Mouse (Mus musculus) hindbrain, embryonic 14.5 days (tissue): ENCODE data around the gene Ppp1r8. TPM values are rescaled to one million over a fixed set of nuclear protein-coding genes. Genes with fewer than 3 reads are reported as not detected.
"Not testable (repeated sequence)": the region's sequence is repeated elsewhere in the genome, so short reads cannot be mapped to it uniquely, and the experiment has no call there.

Experiments
- ATAC-seq: fragments of 200-750 bp; cut with Nextera tagmentation; 2 replicates; pipeline ENCODE4 v1.8.0; 2017; ENCODE audit warnings: moderate number of reproducible peaks, mild to moderate bottlenecking, moderate TSS enrichment, moderate library complexity; ENCODE audit not compliant: low FRiP score
- DNase-seq: peaks from one replicate; pipeline ENCODE4 v3.0.0-alpha.2; 2015; ENCODE audit warnings: low spot score
- H3K27ac ChIP-seq: fragments of 300-500 bp; sonication (generic); 2 replicates; pipeline ENCODE4 v1.5.1; 2014; ENCODE audit warnings: mild to moderate bottlenecking, moderate library complexity
- H3K27me3 ChIP-seq: fragments of 300-500 bp; sonication (generic); 2 replicates; pipeline ENCODE4 v1.6.1; 2014; ENCODE audit warnings: mild to moderate bottlenecking, low read length, mixed read lengths; ENCODE audit not compliant: control insufficient read depth, insufficient read depth
- H3K36me3 ChIP-seq: fragments of 300-500 bp; sonication (generic); replicated peaks from 2 replicates; pipeline ENCODE4 v1.6.1; 2014; ENCODE audit not compliant: control insufficient read depth, insufficient read depth
- H3K4me1 ChIP-seq: fragments of 300-500 bp; sonication (generic); replicated peaks from 2 replicates; pipeline ENCODE4 v1.6.1; 2014; ENCODE audit warnings: antibody characterized with exemption, low read length, mixed read lengths; ENCODE audit not compliant: control insufficient read depth, insufficient read depth
- H3K4me2 ChIP-seq: fragments of 300-500 bp; sonication (generic); replicated peaks from 2 replicates; pipeline ENCODE4 v1.6.1; 2014; ENCODE audit warnings: mild to moderate bottlenecking, moderate library complexity
- H3K4me3 ChIP-seq: fragments of 300-500 bp; sonication (generic); replicated peaks from 2 replicates; pipeline ENCODE4 v1.5.1; 2014; ENCODE audit warnings: mild to moderate bottlenecking, low read length
- H3K9ac ChIP-seq: fragments of 300-500 bp; sonication (generic); 2 replicates; pipeline ENCODE4 v1.6.1; 2014
- H3K9me3 ChIP-seq: fragments of 300-500 bp; sonication (generic); 2 replicates; pipeline ENCODE4 v1.6.1; 2016; ENCODE audit warnings: low read length; ENCODE audit not compliant: control insufficient read depth
- WGBS: fragments of 180-500 bp; shearing (Covaris S2); extraction: QIAGEN DNeasy Blood & Tissue Kit; methylation state at CpG from one replicate; pipeline ENCODE4 v1.1.7; 2014; 5-methylcytosine and 5-hydroxymethylcytosine counted together
- polyA plus RNA-seq: library from polyadenylated mRNA; unstranded; fragments of >200 nt; fragmentation: Nextera tagmentation; extraction: Ambion mirVana; gene quantifications from 2 replicates; pipeline ENCODE4 v1.2.1, GENCODE M21; 2014

The Ppp1r8 gene
- polyA plus RNA-seq, 1 experiment from 2014 or later, result 49.3 TPM

DNA sequence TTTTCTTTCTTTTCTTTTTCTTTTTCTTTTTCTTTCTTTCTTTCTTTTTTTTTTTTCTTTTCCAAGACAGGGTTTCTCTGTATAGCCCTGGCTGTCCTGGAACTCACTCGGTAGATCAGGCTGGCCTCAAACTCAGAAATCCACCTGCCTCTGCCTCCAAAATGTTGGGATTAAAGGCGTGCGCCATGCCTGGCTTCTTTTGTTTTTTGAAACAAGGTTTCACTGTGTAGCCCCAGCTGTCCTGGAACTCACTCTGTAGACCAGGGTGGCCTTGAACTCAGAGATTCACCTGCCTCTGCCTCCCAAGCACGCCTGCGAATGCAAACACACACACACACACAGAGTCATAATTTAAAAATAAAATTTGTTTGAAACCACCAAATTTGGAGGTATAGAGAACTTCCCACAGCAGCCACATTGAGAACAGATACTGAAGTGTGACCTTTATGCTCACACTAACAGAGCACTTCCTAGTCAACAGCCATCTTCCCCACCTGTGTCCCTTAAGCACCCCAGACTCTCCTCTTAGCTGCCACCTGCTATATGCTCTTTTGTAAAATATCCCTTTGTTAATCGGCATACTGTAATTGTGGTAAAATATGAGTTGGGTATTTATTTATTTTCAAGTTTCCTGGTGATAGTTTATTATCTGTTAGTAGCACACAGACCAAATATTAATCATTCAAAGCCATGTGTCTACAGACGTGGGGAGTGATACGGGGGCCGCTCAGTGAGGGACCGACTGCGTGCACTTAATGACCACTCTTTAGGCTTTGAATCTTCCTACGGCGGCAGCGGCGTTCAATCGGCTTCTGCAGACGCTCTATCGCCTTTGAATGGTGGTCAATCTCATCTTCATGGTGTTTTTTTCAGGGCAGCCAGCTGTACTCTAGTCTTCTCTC lies 41.5 kb downstream of the Ppp1r8 start:
- no peaks in the 10 kb centered on the region for H3K36me3 ChIP-seq
- no peak for DNase-seq
- no peak overlapping the region for H3K4me2 ChIP-seq
- no peak overlapping the region for H3K9ac ChIP-seq
- 84% methylated on average over 18 of the region's 18 CpGs for WGBS
- no peaks in the 10 kb centered on the region for H3K9me3 ChIP-seq
- no peaks in the 10 kb centered on the region; the same call in 1 of the 2 replicates for H3K27me3 ChIP-seq
- H3K4me1 ChIP-seq, result no peaks in the 10 kb centered on the region
- no peak overlapping the region for H3K4me3 ChIP-seq
- no peak for ATAC-seq
- H3K27ac ChIP-seq, result no peak overlapping the region

DNA sequence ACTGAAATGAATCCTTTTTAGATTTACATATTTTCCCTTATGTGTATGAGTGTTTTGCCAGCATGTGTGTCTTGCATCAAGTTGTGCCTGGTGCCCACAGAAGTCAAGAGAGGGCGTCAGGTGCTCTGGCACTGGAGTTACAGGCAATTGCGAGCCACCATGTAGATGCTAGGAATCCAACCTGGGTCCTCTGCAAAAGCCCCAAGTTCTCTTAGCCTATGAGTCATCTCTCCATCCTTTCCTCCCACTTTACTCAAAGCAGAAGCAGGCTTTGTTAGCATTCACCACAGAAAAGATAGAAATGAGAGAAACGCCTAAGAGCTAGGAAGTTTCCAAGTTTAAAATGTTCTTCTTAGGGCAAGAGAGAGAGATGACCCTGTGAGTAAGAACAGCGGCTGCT lies 43.1 kb downstream of the Ppp1r8 start:
- Histone ChIP-seq H3K4me1 (peaks cover 4% of the 10 kb centered on the region; the same call in 1 of the 2 replicates), H3K4me2 (no peak overlapping the region), H3K36me3 (no peaks in the 10 kb centered on the region), H3K27me3 (peaks cover 10% of the 10 kb centered on the region), H3K9me3 (no peaks in the 10 kb centered on the region), H3K9ac (no peak overlapping the region), H3K27ac (no peak overlapping the region), H3K4me3 (no peak overlapping the region)
- ATAC-seq, result no peak
- 92% methylated on average over 4 of the region's 4 CpGs for WGBS
- no peak for DNase-seq

DNA sequence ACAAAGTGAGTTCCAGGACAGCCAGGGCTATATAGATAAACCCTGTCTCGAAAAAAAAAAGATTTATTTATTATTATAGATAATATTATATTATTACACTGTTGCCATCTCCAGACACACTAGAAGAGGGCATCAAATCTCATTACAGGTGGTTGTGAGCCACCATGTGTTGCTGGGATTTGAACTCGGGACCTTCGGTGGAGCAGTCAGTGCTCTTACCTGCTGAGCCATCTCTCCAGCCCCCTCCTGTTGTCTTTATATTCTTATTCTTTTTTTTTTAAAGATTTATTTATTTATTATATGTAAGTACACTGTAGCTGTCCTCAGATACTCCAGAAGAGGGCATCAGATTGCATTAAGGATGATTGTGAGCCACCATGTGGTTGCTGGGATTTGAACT lies 44.3 kb downstream of the Ppp1r8 start:
- not testable (repeated sequence) for H3K9me3 ChIP-seq, H3K4me1 ChIP-seq, ATAC-seq, DNase-seq, H3K27ac ChIP-seq, H3K9ac ChIP-seq, H3K36me3 ChIP-seq, H3K4me3 ChIP-seq, H3K4me2 ChIP-seq
- 88% methylated on average over 3 of the region's 3 CpGs for WGBS
- H3K27me3 ChIP-seq, result peaks cover 13% of the 10 kb centered on the region

DNA sequence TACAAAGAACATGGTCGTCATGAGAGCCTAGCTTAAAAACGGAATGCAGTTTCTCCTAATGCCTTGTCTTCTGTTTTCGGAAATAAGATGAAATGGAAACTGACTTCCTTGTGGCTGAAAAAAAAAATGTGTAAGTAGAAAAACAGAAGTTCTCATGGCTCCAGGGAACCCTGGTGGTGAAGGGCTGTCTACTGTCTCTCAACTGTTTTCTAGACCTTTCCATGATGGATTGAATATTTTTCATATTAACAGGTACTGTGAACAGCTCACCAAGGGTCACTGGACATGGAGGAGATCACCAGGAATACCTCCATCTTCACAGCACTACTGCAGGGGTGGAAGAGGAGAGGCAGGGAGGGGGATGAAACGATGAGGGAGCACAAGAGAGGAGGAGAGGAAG lies 44.9 kb downstream of the Ppp1r8 start:
- H3K27me3 ChIP-seq, result peaks cover 13% of the 10 kb centered on the region
- peaks cover 4% of the 10 kb centered on the region; the same call in 1 of the 2 replicates for H3K4me1 ChIP-seq
- no peaks in the 10 kb centered on the region for H3K9me3 ChIP-seq
- no peak overlapping the region for H3K4me3 ChIP-seq
- ATAC-seq (no peak), DNase-seq (no peak)
- no peak overlapping the region for H3K4me2 ChIP-seq
- H3K27ac ChIP-seq, result no peak overlapping the region
- H3K9ac ChIP-seq, result no peak overlapping the region
- H3K36me3 ChIP-seq, result no peaks in the 10 kb centered on the region
- WGBS, result 69% methylated on average over 4 of the region's 4 CpGs

DNA sequence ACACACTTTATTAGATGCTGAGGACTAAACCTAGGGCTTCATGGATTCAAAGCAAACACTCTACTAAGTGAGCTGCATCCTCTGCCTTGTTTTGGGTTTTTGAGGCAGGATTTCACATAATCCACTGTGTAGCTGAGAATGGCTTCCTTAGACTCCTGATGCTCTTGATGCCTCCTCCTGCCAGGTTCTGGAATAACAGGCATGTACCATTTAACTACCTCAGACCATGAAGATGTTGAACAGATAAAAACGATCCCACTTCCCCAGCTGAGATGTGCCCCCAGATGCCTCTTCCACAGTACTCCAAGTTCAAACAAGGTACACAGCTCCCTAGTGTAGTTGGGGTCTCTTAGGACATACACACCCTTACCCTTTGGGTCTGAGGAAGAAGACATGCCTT lies 45.5 kb downstream of the Ppp1r8 start:
- DNase-seq (no peak), ATAC-seq (no peak)
- H3K27me3 ChIP-seq, result peaks cover 13% of the 10 kb centered on the region
- peaks cover 4% of the 10 kb centered on the region; the same call in 1 of the 2 replicates for H3K4me1 ChIP-seq
- 83% methylated on average over 1 of the region's 1 CpGs for WGBS
- H3K4me3 ChIP-seq, result no peak overlapping the region
- no peaks in the 10 kb centered on the region for H3K9me3 ChIP-seq
- no peaks in the 10 kb centered on the region for H3K36me3 ChIP-seq
- no peak overlapping the region for H3K27ac ChIP-seq
- H3K4me2 ChIP-seq, result no peak overlapping the region
- H3K9ac ChIP-seq, result no peak overlapping the region

DNA sequence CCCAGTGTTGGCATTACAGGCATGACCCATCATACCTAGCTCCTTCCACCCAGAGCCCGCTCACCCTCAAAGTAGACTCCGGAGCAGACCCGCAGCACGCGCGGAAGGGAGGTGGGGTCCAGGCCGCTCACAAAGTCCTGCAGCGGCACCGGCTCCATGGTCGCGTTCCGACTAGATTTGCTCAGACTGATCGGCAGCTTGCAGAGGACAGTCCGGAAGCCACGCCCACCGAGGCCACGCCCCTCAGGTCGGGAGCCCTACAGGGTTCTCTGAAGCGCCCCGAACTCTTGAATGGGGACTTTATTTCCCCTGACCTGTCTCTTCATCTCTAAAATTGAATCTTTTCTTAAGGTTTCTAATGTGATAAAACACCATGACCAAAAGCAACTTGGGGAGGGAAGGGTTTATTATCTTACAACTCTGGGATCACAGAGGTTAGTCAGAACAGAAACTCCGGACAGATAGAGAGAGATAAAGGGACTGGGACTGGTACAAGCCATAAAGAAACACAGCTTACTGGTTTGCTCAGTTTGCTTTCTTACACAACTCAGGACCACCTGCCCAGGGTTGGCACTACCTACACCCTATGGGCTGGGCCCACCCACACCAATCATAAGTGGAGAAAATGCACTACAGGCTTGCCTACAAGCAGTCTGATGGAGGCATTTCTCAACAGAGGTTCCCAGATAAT lies 46.6 kb downstream of the Ppp1r8 start, which contains the start of gene Themis2:
Gene Themis2, minus strand, starts transcription at position 192 of the 691 bp plus-strand sequence.
- H3K4me3 ChIP-seq, result peak within 1 kb of the TSS; percentile 18
- H3K4me2 ChIP-seq, result peak within 1 kb of the TSS; percentile 48
- peaks cover 4% of the 10 kb centered on the region; the same call in 1 of the 2 replicates for H3K4me1 ChIP-seq
- no peaks in the 10 kb centered on the region for H3K36me3 ChIP-seq
- peak within 1 kb of the TSS; percentile 5; the same call in 1 of the 2 replicates for H3K9ac ChIP-seq
- H3K27me3 ChIP-seq, result peaks cover 13% of the 10 kb centered on the region
- no peak within 1 kb of the TSS for H3K27ac ChIP-seq
- WGBS, result 1% methylated on average over 21 of the region's 21 CpGs
- no peaks in the 10 kb centered on the region for H3K9me3 ChIP-seq
- ATAC-seq (no peak), DNase-seq (no peak)

DNA sequence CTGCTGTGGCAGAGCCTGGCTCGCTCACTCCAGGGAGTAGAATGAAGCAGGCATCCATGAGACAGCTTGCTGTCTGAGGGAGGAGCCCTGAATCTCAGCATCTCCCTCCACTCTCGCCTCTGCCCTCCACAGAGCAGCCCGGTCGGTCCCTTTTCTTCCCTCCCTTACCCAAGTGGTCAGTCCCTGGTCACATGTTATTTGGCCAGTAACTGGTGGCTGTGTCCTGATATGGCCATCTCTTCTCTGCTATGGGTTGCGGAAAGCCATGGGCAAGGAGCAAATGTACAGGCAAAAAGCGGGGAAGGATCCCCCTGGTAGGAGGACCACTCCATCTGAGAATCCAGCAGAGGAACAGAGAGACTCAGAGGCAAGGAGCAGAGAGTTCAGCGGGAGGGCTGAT lies 47.8 kb downstream of the Ppp1r8 start:
- Histone ChIP-seq H3K9ac (no peak overlapping the region), H3K27me3 (peaks cover 13% of the 10 kb centered on the region), H3K4me3 (no peak overlapping the region), H3K4me2 (no peak overlapping the region), H3K36me3 (no peaks in the 10 kb centered on the region), H3K4me1 (peaks cover 4% of the 10 kb centered on the region; the same call in 1 of the 2 replicates), H3K27ac (no peak overlapping the region), H3K9me3 (no peaks in the 10 kb centered on the region)
- DNase-seq (no peak), ATAC-seq (no peak)
- 57% methylated on average over 7 of the region's 7 CpGs for whole genome bisulfite sequencing

DNA sequence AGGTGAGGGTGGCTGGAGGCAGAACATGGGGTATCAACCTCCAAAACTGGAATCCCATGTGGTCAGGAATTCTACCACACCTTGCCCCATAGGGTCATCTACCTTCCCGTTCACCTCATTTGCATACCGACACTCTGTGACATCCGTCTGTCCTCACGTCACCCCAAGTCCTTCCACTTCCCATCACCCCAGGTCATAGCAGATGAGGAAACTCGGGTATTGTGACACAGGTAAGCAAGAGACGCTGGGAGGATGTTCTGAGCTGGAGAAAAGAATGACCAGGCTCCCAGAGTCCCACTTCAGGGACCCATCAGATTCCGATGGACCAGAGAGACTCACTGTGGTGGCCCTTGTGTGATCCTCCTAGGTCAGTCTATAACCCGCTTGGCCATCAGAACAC lies 48.2 kb downstream of the Ppp1r8 start:
- 75% methylated on average over 8 of the region's 8 CpGs for WGBS
- no peaks in the 10 kb centered on the region for H3K9me3 ChIP-seq
- no peak overlapping the region for H3K4me3 ChIP-seq
- no peak overlapping the region for H3K4me2 ChIP-seq
- peaks cover 13% of the 10 kb centered on the region for H3K27me3 ChIP-seq
- peaks cover 4% of the 10 kb centered on the region; the same call in 1 of the 2 replicates for H3K4me1 ChIP-seq
- ATAC-seq (no peak), DNase-seq (no peak)
- H3K9ac ChIP-seq, result no peak overlapping the region
- no peak overlapping the region for H3K27ac ChIP-seq
- no peaks in the 10 kb centered on the region for H3K36me3 ChIP-seq

DNA sequence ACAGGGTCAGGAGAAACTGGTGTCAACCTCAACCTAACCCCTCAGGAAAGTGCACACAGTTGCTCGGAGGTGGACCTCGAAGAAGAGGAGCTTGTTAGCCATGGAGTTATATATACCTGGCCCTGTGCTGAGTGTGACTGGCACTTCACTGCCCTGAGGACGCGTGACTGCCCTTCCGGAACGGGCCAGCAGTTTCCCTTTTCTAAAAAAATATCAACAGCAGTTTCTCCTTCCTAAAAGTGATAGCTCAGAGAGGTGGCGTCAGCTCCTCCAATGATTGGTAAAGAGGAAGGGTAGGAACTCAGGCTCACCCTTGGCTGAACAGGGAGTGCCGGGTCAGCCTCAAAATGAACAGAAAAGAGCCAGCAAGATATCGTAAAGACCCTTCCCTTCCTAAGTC lies 48.9 kb downstream of the Ppp1r8 start:
- H3K4me2 ChIP-seq, result no peak overlapping the region
- H3K4me1 ChIP-seq, result peaks cover 4% of the 10 kb centered on the region; the same call in 1 of the 2 replicates
- H3K9me3 ChIP-seq, result no peaks in the 10 kb centered on the region
- 63% methylated on average over 9 of the region's 9 CpGs for WGBS
- H3K27ac ChIP-seq, result no peak overlapping the region
- no peaks in the 10 kb centered on the region for H3K36me3 ChIP-seq
- no peak for DNase-seq
- H3K9ac ChIP-seq, result no peak overlapping the region
- ATAC-seq, result no peak
- no peak overlapping the region for H3K4me3 ChIP-seq
- peaks cover 13% of the 10 kb centered on the region for H3K27me3 ChIP-seq
